Mouse (Mus musculus): ENCODE results near the gene Piezo1. TPM values are rescaled to one million over a fixed set of nuclear protein-coding genes. Genes with fewer than 3 reads are reported as not detected.
"Not testable (repeated sequence)": the region's sequence is repeated elsewhere in the genome, so short reads cannot be mapped to it uniquely, and the experiment has no call there.

The Piezo1 gene
- 7.4 and 9.1 TPM in 2 replicates for polyA plus RNA-seq (2012; rRNA removed)

DNA sequence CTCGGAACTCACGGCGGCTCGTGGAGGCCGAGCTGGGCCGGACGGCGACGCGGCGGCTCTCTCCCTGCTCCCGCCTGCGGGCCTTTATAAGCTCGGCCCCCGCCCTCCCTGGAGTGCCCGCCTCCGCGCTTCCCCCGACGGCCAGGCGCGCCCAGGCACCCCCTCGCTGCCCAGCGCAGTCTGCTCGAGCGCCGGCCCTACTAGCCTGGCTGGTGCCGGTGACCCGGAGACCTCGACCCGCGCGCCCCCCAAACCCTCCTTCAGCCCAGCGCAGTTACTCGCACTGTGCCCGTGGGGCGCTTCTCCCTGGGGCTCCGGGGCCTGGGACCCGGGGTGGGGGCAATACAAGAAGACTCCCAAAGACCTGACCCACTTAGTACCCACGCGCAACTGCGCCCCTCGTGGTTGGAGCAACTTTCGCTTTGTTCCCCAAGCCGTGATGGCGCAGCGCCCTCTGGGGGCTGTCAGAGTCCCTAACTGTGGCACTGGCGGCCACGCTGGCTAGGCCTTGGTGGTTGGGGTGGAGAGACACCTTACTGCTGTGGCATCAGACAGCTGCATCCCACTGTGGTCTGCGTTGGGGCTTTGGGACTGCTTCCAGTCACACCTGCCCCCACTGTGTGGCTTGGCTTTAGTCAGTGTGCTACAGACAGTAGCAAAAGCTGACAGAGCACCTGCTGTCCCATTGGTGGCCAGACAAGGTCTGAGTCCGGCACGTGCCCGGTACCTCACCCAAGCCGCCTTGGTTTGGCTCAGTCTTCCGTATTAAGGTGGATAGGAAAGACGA lies at the start of gene Piezo1:
Gene Piezo1, minus strand, starts transcription at position 65 of the 787 bp plus-strand sequence.
- DNase-seq (ENCODE audit: extremely low spot score in 1 of 2, low spot score in 1 of 2): peak; percentile 50 to 86

DNA sequence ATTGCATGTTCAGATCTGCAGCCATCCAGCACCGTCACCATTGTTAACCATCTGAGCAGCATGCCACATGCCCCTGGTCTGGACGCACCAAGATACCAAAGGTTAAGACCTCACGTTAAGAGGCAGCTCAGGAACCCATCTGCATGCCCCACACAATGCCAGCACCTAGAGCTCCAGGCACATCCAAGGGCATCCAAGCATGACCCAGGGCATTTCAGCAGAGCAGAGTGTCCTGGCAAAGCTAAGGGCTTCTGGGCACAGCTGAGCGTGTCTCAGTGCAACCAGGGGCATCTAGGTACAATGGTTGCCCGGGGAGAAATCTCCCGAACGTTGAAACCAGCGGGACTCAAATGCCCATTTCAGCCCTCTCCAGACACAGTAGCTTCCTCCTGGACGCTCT lies 49.5 kb upstream of the Piezo1 start:
- no peak for DNase-seq (ENCODE audit: extremely low spot score in 1 of 2, low spot score in 1 of 2)

DNA sequence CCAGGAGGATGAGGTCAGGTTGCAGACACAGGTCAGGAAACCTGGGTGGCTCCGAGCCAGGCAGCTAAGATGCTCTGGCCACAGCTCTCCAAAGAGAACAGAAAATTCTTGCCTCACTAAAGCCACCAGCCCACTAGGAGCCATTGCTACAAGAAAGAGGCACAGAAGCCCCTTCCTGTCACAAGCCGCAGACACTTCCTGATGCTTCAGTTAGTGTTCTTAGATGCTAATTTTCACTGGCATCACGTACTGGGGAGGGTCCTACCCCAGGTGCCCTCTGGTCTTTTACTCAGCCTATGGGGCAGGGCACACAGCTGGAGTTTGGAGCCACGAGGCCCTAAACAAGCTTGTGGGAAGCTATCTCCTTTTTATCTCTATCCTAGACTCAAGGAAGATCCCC lies 44.9 kb upstream of the Piezo1 start:
- DNase-seq (ENCODE audit: extremely low spot score in 1 of 2, low spot score in 1 of 2): no peak

DNA sequence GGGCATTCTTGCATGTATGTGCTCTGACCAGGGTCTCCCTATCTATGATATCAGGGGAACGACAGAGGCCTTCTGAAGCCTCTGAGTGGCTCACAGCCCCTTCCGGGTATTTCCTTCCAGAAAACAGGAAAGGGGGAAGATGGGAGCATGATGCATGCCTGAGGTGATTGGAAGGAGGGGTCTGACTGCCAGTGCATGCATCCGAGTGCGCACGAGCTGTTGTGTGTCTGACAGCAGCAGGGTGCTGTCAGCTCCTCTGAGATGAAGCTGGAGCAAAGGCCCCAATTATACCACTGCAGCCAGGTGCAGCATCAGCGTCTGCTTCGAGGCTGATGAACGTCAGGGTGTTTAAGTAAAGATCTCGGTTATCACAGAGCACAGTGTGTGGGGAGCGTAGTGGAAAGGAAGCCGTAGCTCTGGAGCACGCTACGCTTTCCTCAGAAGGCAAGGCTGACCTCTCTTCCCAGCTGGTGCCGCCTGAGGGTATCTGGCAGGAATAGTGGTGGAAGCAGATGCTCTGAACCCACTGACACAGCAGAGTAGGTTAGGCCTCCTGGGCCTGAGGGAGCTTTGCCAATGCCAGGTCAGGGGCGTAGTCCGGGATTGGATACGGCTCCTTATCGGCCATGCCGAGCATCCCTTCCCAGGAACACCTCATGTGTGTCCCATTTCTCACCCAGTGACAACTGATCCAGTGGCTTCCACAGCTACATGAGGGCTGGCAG lies 42.8 kb upstream of the Piezo1 start:
- DNase-seq (ENCODE audit: extremely low spot score in 1 of 2, low spot score in 1 of 2): no peak

DNA sequence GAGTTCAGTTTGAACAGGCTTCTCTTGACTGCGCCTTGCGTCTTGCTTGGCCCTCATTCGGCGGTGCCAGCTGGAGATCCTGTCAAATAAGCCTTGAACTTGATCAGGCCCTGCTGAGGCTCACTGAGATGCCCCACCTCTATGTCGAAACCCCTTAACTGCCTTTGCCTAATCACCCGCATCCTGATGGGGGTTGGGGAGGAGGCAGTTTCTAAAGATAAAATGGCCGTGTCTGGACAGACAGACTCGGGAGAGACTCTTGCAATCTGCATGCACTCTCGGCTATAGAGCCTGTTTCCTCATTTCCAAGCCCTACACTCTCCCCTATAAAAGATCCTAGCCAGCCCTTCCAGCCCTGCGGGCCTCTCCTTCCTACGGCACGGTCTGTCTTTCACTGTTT lies 42.1 kb upstream of the Piezo1 start:
- DNase-seq (ENCODE audit: extremely low spot score in 1 of 2, low spot score in 1 of 2): no peak

DNA sequence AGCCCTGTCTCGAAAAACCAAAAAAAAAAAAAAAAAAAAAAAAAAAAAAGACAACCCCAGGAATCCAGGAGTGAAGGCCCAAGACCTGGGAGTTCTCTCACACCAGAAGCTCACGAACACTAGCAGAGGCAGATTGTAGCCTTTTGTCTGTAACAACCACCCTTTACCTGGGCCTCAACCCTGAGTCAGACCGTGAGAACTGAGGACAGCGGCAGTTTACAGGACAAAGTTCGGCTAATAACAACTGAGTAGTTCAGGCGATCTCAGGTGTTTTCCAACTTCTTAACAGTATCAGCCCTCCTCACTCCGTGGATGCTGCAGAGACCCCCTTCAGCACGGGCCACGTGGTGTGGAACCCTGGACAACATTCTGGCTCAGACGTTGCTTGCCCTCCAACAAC lies 35.6 kb upstream of the Piezo1 start:
- DNase-seq (ENCODE audit: extremely low spot score in 1 of 2, low spot score in 1 of 2): no peak

DNA sequence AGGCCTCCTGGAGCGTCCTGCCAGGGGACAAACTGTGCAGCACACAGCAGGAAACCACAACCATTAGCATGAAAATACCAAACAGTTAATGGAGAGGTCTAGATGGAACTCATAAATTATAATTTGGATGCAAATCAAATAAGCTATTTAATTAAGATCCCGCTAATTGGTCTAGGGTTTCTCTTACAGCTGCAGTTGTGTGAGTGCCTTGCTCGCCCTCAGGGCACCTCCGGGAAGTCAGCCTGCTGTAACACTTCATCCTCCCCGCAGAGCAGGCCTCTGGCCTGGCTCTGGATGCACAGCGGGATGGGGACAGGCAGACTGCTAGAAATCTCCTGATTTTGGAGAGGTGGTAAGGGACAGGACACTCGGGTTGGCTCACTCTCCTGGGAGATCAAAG lies 35.0 kb upstream of the Piezo1 start:
- no peak for DNase-seq (ENCODE audit: extremely low spot score in 1 of 2, low spot score in 1 of 2)

DNA sequence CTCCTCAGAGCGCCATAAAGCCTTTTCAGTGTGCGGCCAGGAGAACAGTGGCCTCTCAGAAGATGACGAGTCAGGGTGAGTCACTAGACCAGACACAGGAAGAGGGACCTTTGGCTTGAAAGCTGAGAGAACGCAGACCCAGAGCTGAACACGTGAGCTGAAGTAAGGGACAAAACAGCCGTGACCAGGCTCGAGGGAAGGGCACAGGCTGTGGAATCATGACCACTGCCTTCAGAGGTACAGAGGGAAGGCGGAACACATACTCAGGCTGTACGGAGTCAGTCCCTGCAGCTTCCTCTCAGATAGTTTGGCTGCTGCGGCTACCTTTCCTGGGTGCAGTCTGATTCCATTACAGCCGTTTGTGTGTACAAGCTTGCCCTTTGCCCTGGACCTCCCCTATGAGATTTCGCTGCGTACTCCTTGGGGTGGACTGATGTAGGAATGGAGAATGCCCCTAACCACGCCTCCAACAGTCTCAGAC lies 34.3 kb upstream of the Piezo1 start:
- no peak for DNase-seq (ENCODE audit: extremely low spot score in 1 of 2, low spot score in 1 of 2)

DNA sequence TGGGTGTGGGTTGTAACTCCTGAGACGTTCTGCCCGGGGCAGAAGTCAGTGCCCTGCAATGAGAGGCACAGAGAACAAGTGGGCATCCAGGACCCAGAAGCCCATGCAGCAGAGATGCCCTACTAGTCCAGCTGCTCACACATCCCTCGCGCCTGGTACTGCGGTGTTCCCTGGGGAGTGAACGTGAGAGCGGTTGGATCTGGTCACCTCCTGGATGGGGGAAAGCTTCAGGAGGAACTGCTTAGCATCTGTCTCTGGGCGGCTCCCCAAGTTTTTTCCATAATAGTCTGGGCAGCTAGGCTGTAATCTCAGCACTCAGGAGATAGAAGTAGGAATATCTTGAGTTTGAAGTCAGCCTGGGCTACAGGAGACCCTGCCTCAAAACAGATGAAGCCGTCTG lies 33.9 kb upstream of the Piezo1 start:
- DNase-seq (ENCODE audit: extremely low spot score in 1 of 2, low spot score in 1 of 2): no peak

DNA sequence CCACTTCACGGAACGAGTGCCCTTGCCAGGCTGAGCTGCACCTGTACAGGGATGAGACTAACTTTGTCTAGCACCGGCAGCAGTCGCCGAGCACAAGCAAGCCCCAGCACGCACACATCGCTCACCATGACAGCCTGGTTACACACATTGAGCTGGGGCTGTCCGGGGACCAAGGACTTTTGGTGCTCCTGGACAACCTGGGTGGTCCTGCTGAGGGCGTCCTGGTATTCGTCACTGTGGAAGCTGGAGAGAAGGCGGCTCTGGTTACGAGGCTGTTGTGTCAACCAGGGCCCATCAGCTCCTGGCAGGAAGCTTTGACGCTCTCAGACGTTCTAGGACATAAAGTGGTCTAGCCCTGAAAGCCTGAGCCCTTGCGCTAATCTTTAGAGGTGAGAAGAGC lies 29.8 kb upstream of the Piezo1 start:
- no peak for DNase-seq (ENCODE audit: extremely low spot score in 1 of 2, low spot score in 1 of 2)

DNA sequence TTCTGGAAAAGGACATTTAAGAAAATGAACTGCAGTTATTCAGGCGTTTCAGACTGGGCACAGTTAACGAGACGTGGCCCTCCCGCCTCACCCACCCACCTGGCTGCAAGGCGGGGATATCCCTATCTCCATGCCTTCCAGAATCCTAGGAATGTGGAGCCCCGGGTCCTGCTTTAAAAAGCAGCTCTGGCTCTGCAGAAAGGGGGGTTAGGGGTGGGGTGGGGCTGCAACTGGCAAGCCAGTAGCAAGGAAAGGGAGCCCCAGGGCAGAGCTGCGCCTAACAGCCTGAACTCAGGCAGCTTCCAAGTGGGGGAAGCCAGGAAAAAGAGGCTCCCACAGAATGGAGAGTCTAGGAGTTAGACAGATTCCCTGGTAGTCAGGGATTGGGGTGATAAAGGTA lies 28.1 kb upstream of the Piezo1 start:
- no peak for DNase-seq (ENCODE audit: extremely low spot score in 1 of 2, low spot score in 1 of 2)

DNA sequence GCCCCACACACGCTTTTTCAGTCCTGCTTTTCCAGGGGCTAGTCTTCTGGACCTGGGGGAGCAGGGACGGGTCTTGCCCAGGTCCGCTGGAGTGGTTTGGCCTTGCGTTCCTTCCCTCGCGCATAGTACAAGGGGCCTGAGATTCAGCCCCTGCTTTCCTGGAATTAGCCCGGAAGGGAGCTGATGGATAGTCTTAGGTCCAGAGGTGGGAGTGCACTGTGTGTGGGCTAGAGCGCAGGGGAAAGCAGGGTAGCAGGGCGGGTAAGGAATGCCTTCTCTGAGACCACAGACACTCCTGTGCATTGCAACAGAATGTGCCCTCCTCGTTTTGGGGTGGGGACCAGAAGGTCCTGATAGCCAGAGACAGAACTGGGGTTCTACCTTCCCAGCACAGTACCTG lies 26.0 kb upstream of the Piezo1 start:
- no peak for DNase-seq (ENCODE audit: extremely low spot score in 1 of 2, low spot score in 1 of 2)

DNA sequence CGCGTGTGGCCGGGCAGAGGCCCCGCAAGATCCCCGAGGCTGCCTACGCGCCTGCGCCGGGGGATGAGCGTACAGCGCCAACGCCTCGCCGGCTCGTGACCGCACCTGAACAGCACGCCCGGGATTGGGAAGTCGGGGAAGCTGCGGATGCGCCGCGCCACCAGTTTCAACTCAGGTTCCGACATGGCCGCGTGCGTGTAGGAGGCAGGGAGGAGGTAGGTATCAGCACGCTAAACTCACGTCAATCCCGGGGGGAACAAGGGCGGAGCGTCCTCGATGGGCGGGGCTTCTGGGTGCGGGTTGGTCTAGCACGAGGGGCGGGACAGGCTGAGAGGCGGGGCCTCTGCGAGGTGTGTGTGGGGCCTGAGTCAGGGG lies 25.5 kb upstream of the Piezo1 start, which contains the start of gene Aprt:
Gene Aprt, minus strand, starts transcription at position 262 of the 375 bp plus-strand sequence.
- DNase-seq (ENCODE audit: extremely low spot score in 1 of 2, low spot score in 1 of 2): peak; percentile 90 to 94

DNA sequence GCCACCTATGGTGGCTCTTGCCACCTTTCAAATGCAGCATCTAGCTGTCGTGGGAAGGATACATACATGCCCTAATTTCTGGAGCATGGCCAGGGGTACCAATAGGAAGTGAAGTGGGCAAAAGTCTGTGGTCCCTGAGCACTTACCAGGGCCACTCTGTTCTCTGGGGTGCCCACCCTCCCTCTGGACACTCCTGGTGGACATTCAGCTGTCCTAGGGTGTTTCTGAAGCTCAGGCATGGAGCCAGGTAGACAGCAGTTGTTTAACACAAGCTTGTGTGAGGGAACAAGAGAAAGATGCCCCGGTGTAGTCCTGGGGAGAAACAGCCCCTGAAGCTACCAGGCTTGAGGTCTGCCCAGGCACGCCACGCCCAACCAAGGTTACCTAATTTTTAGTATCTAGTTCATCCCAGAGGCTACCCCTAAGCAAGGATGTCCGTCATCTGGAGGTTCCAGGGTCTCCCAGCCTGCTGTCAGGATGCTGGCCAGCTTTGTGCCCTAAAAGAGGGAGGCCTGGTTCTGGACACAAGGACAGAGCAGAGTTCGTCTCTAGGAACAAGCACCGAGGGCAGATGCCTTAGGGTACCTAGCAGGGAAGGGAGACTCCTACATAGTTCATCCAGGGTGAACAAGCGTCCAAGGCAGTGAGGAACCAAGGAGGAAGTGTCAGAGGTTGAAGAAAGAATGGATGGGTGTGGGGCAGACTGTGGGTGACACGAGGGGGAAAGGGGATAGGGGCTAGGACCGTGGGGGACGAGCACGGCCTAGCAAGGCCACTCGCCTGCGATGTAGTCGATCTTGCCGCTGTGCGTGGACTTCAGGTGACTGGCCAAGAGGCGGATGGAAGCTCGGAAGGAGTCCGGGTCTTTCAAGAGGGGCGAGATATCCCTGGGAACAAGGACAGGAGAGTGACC lies 24.9 kb upstream of the Piezo1 start:
- DNase-seq (ENCODE audit: extremely low spot score in 1 of 2, low spot score in 1 of 2): peak in 1 of 2 experiments; percentile 28

DNA sequence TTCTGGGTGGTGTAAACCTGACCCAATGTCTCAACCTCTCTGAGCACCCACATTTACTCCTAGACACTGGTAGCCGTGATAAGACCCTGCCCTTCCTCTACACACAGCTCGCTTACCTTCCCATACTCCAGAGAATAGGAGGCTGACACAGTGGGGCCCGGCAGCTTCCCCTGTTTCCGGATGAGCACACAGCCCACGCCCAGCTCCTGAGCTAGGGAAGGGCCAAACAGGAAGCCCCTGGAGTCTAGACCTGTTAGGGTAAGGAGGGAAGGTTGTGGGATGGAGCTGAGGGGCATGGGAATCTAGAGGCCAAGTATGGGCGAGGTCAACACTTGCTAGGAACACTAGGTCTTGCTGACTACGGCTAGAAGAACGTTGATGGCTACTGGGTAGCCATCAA lies 24.2 kb upstream of the Piezo1 start:
- no peak for DNase-seq (ENCODE audit: extremely low spot score in 1 of 2, low spot score in 1 of 2)

DNA sequence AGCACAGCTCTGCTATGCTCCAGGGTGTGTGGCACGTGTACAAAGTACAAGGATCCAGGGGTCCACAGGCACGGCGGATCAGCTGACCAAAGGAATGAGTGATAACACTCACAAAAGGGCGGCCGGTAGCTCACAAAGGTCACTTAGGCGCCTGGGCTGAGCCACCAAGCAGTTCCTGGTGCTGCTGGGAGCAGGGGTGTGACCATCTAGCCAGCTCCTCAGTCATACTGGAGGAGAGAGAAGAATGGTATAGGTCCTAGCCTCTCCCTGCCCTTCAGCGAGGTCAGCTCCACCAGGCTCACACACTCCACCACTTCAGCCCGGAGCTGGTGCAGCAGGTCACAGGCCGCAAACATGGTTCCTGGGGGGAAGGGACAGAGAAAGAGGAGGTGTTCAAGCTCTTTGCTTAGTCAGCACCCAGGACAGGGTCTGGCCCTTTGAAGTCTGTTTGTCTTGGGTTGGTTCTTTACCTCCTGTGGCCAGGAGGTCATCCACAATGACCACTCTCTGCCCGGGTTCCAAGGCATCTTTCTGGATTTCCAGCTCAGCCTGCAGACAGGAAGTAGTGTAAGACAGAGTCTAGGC lies 23.6 kb upstream of the Piezo1 start:
- DNase-seq (ENCODE audit: extremely low spot score in 1 of 2, low spot score in 1 of 2): no peak

DNA sequence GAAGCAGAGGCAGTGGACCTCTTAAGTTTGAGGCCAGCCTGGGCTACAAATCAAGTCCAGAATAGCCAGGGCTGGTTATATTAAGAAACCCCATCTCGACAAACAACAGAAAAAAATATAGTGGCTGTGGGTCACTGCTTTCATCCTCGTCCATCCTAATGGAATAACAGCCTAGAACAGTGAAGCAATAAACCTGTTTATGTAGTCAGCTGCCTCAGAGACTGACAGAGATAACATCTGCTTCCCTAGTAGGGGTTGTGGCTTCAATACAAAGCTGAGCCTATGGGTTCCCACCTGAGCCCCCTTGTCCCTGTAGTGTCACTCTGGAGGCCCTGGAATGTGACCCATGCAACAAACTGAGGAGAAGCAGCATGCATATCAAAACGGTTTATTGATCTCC lies 23.1 kb upstream of the Piezo1 start:
- DNase-seq (ENCODE audit: extremely low spot score in 1 of 2, low spot score in 1 of 2): no peak

DNA sequence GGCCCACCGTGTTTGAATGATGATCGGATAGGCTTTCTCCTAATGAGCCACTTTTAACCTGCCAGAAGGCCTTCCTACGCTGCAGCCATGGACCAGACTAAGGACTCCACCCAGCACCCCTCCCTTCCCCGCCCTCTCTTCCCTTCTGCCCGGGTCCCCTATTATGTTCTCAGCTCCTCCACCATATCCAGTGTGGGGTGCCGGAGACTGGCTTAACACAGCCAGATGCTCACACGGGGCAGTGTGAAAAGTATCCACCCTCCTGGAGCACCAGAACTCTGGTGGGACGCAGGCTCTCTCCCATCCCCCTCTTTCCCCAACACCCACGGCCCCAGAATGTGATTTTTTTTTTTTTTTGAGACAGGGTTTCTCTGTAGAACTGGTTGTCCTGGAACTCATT lies 22.4 kb upstream of the Piezo1 start:
- no peak for DNase-seq (ENCODE audit: extremely low spot score in 1 of 2, low spot score in 1 of 2)

DNA sequence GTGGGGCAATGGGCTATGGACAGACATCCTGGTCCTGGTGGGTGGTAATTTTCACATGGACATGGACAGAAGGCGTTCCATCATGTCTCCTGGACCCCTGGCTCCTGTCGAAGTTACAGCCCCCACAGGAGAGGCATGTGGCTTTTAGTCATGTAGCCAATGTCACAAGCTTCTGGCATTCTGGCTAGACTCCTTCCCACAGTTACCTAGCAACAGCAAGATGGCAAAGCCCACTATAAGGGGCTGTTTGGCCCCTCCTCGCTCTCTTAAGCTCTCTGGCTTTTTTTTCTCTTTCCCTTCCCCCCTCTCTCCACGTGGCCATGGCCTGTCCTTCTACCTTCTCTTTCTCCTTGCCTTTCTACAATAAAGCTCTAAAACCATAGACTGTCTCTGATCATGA lies 22.0 kb upstream of the Piezo1 start:
- DNase-seq (ENCODE audit: extremely low spot score in 1 of 2, low spot score in 1 of 2): not testable (repeated sequence)

DNA sequence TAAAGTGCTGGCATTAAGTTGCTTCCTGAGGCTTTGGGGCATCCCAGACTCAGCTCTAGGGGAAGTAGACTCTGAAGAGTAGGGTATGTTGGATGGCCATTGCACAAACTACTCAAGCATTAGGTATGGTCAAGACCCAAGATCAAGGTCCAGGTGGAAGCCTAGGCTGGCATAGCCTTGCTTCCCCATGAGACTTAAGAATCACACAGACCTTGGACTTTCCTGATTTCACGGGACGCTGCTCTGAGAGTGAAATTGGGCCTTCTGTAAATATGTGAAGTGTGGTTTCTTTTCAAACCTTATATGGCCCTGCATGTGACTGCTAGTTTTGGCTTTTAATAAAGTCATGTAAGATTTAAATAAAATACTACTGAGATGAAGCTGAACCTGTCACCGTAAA lies 21.6 kb upstream of the Piezo1 start:
- no peak for DNase-seq (ENCODE audit: extremely low spot score in 1 of 2, low spot score in 1 of 2)
